Mouse (Mus musculus) liver, adult 2 months (tissue): ENCODE measurements around the gene Dusp19. TPM values are rescaled to one million over a fixed set of nuclear protein-coding genes. Genes with fewer than 3 reads are reported as not detected.

Experiments
- DNase-seq: peaks from one replicate; pipeline ENCODE4 v3.0.0-alpha.2; 2011; ENCODE audit warnings: low read depth, low spot score; ENCODE audit errors: extremely low read depth
- H3K27ac ChIP-seq: fragments of 200-500 bp; replicated peaks from 2 replicates; pipeline ENCODE4 v1.5.1; 2012; ENCODE audit warnings: low read depth, mild to moderate bottlenecking, control low read depth, inconsistent platforms, low read length; ENCODE audit not compliant: insufficient read depth
- H3K27me3 ChIP-seq: fragments of 200-500 bp; 2 replicates; pipeline ENCODE4 v1.6.1; 2012; ENCODE audit warnings: mild to moderate bottlenecking, moderate library complexity, low read length, inconsistent platforms; ENCODE audit not compliant: control insufficient read depth, insufficient read depth
- H3K36me3 ChIP-seq: fragments of 200-500 bp; 2 replicates; pipeline ENCODE4 v1.6.1; 2012; ENCODE audit warnings: low read length, inconsistent platforms; ENCODE audit not compliant: control insufficient read depth, insufficient read depth
- H3K4me1 ChIP-seq: fragments of 200-500 bp; 2 replicates; pipeline ENCODE4 v1.6.1; 2011; ENCODE audit warnings: low read length; ENCODE audit not compliant: control insufficient read depth, insufficient read depth
- H3K4me3 ChIP-seq: fragments of 200-500 bp; 2 replicates; pipeline ENCODE4 v1.5.1; 2011; ENCODE audit warnings: low read depth, mild to moderate bottlenecking, control low read depth, low read length, moderate library complexity; ENCODE audit not compliant: insufficient read depth
- H3K79me2 ChIP-seq: fragments of 200-500 bp; 2 replicates; pipeline ENCODE4 v1.6.1; 2012; ENCODE audit warnings: inconsistent platforms, mild to moderate bottlenecking, low read length, moderate library complexity; ENCODE audit not compliant: control insufficient read depth, insufficient read depth
- H3K9ac ChIP-seq: fragments of 200-500 bp; 2 replicates; pipeline ENCODE4 v1.6.1; 2012; ENCODE audit warnings: low read depth, mild to moderate bottlenecking, control low read depth, inconsistent platforms, low read length
- CTCF ChIP-seq: fragments of 200-500 bp; IDR thresholded peaks from 2 replicates; pipeline ENCODE4 v1.5.1; 2011; ENCODE audit warnings: low read depth, low read length, control low read depth
- POLR2A ChIP-seq: fragments of 200-500 bp; IDR thresholded peaks from 2 replicates; pipeline ENCODE4 v1.6.1; 2011; ENCODE audit warnings: low read length, control low read depth; ENCODE audit not compliant: insufficient read depth; ENCODE audit errors: extremely low read depth
- WGBS: fragments of 180-500 bp; shearing (Covaris S2); methylation state at CpG from one replicate; pipeline ENCODE4 v1.1.7; 2018; 5-methylcytosine and 5-hydroxymethylcytosine counted together
- polyA plus RNA-seq: library from polyadenylated mRNA; depleted of rRNA; stranded (reverse); fragments of >200 nt; gene quantifications from 2 replicates; pipeline ENCODE4 v1.2.3, GENCODE M21; 2012
- total RNA-seq: library from RNA; depleted of rRNA; stranded (reverse); fragments of >200 nt; gene quantifications from 2 replicates; pipeline ENCODE4 v1.2.3, GENCODE M21; 2014

Dusp19 gene
- total and polyA plus RNA-seq, 2 experiments = 3.5 to 12.6 TPM

- Histone ChIP-seq H3K9ac (no peak overlapping the region), H3K4me3 (no peak overlapping the region), H3K79me2 (no peaks in the 10 kb centered on the region; the same call in 1 of the 2 replicates), H3K27ac (no peak overlapping the region), H3K36me3 (peaks cover 12% of the 10 kb centered on the region), H3K4me1 (peaks cover 4% of the 10 kb centered on the region; the same call in 1 of the 2 replicates), H3K27me3 (no peaks in the 10 kb centered on the region)
- no peak for DNase-seq
- TF ChIP-seq CTCF (no peak), POLR2A (no peak)
- 14% methylated on average over 8 of the region's 8 CpGs for WGBS
These were observed 22.6 kb downstream of the Dusp19 start for GRCm38 (mm10) chr2:80639398-80639797.

DNA sequence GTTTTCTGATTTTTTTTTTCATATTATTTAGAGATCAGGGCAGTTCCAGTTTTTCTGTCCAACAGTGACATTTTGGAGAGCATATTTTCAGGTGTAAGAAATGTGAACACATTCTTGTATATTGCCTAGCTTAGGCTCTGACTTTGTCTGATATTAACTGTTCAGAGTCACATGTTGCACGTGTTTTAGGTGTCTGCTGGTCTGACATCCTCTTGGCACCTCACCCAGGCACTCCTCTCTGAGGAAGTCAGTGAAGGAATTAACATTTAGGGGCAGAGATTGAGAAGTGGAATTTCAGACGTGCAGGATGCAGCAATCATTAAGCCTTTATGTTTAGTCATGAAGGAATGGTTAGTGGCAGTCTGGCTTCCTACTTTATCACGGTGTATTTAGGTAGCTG lies 23.0 kb downstream of the Dusp19 start:
- DNase-seq = no peak
- H3K4me3 ChIP-seq = no peak overlapping the region
- H3K9ac ChIP-seq = no peak overlapping the region

DNA sequence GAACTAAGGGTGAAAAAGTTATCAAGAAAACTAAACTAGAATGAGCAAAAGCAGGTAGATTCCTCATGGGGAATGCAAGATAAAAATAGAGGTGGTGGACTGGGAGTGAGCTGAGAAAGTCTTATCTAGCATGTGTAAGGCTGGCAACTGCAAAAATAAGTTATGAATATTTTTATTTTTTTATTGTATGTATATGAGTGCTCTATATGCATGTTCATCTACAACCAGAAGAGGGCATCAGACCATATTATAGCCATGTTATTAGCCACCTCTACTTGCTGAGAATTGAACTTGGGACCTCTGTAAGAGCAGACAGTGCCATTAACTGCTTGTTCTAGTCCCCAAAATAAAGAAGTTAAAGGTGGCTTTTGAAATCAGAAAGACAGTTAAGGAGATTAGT lies 44.6 kb downstream of the Dusp19 start:
- no peaks in the 10 kb centered on the region for H3K27me3 ChIP-seq
- H3K36me3 ChIP-seq = peaks cover 12% of the 10 kb centered on the region
- no peak overlapping the region for H3K9ac ChIP-seq
- H3K4me1 ChIP-seq = no peaks in the 10 kb centered on the region
- no peak overlapping the region for H3K4me3 ChIP-seq
- TF ChIP-seq CTCF (no peak), POLR2A (no peak)
- H3K79me2 ChIP-seq = no peaks in the 10 kb centered on the region
- DNase-seq = no peak
- no peak overlapping the region for H3K27ac ChIP-seq

More for the DNA sequence above, 23.0 kb downstream of the Dusp19 start:
- Histone ChIP-seq H3K36me3 (peaks cover 12% of the 10 kb centered on the region), H3K27ac (no peak overlapping the region), H3K27me3 (no peaks in the 10 kb centered on the region), H3K4me1 (peaks cover 4% of the 10 kb centered on the region; the same call in 1 of the 2 replicates), H3K79me2 (no peaks in the 10 kb centered on the region; the same call in 1 of the 2 replicates)
- TF ChIP-seq CTCF (no peak), POLR2A (no peak)
- 44% methylated on average over 3 of the region's 3 CpGs for WGBS

GRCm38 (mm10) chr2:80662682-80663081 lies 45.8 kb downstream of the Dusp19 start:
- no peak overlapping the region for H3K9ac ChIP-seq
- H3K36me3 ChIP-seq = peaks cover 9% of the 10 kb centered on the region; the same call in 1 of the 2 replicates
- no peak overlapping the region for H3K4me3 ChIP-seq
- 95% methylated on average over 2 of the region's 2 CpGs for WGBS
- H3K4me1 ChIP-seq = no peaks in the 10 kb centered on the region
- no peak overlapping the region for H3K27ac ChIP-seq
- TF ChIP-seq POLR2A (no peak), CTCF (no peak)
- no peaks in the 10 kb centered on the region for H3K79me2 ChIP-seq
- H3K27me3 ChIP-seq = no peaks in the 10 kb centered on the region
- no peak for DNase-seq

DNA sequence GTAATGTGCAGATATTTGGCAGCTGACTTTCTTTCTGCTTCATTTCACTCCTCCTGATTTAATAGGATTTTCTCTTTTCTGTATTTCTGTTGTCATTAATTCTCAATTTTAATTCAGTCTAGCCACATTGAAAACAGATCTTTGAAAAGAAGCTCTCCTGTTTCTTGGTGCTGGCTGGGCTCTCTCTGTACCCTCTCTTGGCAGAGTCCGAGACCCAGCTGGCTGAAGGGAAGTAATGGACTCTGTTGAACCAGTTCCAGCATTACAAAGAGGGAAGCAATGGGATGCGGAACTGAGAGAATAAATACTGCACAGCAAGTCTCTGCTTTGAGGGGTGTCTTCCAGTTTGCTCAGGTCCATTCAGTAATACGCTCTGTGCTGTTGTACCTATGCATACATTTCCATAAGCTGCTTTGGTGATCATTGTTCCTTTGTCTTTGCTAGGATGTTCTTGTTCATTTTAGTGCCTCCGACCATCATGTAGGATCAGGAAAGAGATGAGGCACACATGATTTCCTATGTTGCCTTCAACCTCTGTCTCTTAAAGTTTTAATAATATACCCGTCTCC lies 50.6 kb downstream of the Dusp19 start:
- Histone ChIP-seq H3K4me1 (no peaks in the 10 kb centered on the region), H3K9ac (no peak overlapping the region), H3K27me3 (no peaks in the 10 kb centered on the region), H3K27ac (no peak overlapping the region), H3K79me2 (no peaks in the 10 kb centered on the region), H3K4me3 (no peak overlapping the region), H3K36me3 (peaks cover 6% of the 10 kb centered on the region; the same call in 1 of the 2 replicates)
- 92% methylated on average over 5 of the region's 5 CpGs for WGBS
- no peak for DNase-seq
- TF ChIP-seq POLR2A (no peak), CTCF (no peak)

GRCm38 (mm10) chr2:80669868-80670666 lies 53.2 kb downstream of the Dusp19 start:
- 84% methylated on average over 11 of the region's 11 CpGs for WGBS

More at GRCm38 (mm10) chr2:80669868-80670666, 53.2 kb downstream of the Dusp19 start:
- DNase-seq = no peak
- TF ChIP-seq POLR2A (no peak), CTCF (peak; percentile 46; the same call in 1 of the 2 replicates)
- Histone ChIP-seq H3K9ac (no peak overlapping the region), H3K4me1 (no peaks in the 10 kb centered on the region), H3K36me3 (peaks cover 5% of the 10 kb centered on the region; the same call in 1 of the 2 replicates), H3K27me3 (no peaks in the 10 kb centered on the region), H3K79me2 (no peaks in the 10 kb centered on the region), H3K4me3 (no peak overlapping the region), H3K27ac (no peak overlapping the region)
